In the genomic region with DNA sequence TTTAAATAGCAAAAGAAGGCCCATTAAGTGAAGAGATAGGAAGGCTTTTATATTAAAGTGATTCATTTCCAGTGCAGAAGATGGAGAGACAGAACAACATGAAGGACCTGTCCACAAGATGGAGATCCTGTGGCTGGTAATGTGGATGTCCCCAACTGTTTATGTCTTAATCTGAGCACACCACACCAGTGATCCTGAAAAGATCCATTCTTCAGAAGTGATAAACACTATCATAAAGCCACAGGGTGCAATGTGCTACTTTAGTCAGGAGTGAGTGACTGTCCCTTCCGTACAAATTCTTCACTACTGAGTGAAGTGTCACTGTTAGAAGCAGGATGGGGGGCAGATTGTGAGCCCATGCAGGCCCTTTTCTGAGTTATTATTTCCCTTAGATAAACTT, we compare ENCODE assay signal across 9 mouse cellular contexts. TPM values are rescaled to one million over a fixed set of nuclear protein-coding genes. Genes with fewer than 3 reads are reported as not detected.
DNase-seq lines count a peak whose midpoint lies in the region; ATAC-seq and TF ChIP-seq lines count a peak whose summit lies in the region.
"Had no signal": no experiment of that assay in that cellular context is flagged by ENCODE, and none has a peak within 500 bp of the region (broad histone marks: within the 10 kb centered on the region; RNA-seq: fewer than 3 reads in every experiment).

No protein-coding gene starts in this region.

- no peak for DNase-seq in lung, adult 2 months
- no peak for DNase-seq in lung, postnatal 10 days
- DNase-seq in embryonic facial prominence, embryonic 14.5 days (ENCODE audit: low spot score) = no peak
- no peak for DNase-seq in midbrain, postnatal 0 days (ENCODE audit: low spot score)
- no peak for DNase-seq in left cerebral cortex, adult 18-20 months (ENCODE audit: low spot score in 2 of 2)
- no peak for DNase-seq in embryo, embryonic 10.5 days (ENCODE audit: low spot score)
- no peak for DNase-seq in kidney, postnatal 4 days
- DNase-seq: thymus, postnatal 14 days had no signal

- no peaks in the 10 kb centered on the region for H3K27me3 ChIP-seq in embryonic facial prominence, embryonic 14.5 days (replicated peaks; ENCODE audit: control insufficient read depth, insufficient read depth, low read length)
- no peaks in the 10 kb centered on the region for H3K27me3 ChIP-seq in intestine, embryonic 16.5 days (replicated peaks; ENCODE audit: control insufficient read depth, insufficient read depth, low read length)
- H3K27me3 ChIP-seq in midbrain, postnatal 0 days (ENCODE audit: insufficient read depth, low read length) = no peaks in the 10 kb centered on the region

- no peaks in the 10 kb centered on the region for H3K9me3 ChIP-seq in embryonic facial prominence, embryonic 14.5 days (ENCODE audit: control insufficient read depth, low read length)
- no peaks in the 10 kb centered on the region for H3K9me3 ChIP-seq in intestine, embryonic 16.5 days (ENCODE audit: control insufficient read depth, low read length)
- no peaks in the 10 kb centered on the region for H3K9me3 ChIP-seq in midbrain, postnatal 0 days (ENCODE audit: low read length)

- peaks cover 26% of the 10 kb centered on the region; the same call in 1 of the 2 replicates for H3K36me3 ChIP-seq in embryonic facial prominence, embryonic 14.5 days (ENCODE audit: control insufficient read depth, insufficient read depth, low read length)
- no peaks in the 10 kb centered on the region for H3K36me3 ChIP-seq in intestine, embryonic 16.5 days (ENCODE audit: control insufficient read depth, insufficient read depth, low read length)
- H3K36me3 ChIP-seq in midbrain, postnatal 0 days (ENCODE audit: insufficient read depth, low read length) = peaks cover 2% of the 10 kb centered on the region; the same call in 1 of the 2 replicates

- 83% methylated on average over 1 of the region's 1 CpGs for WGBS in lung, adult 2 months
- 93% methylated on average over 1 of the region's 1 CpGs for WGBS in embryonic facial prominence, embryonic 14.5 days
- WGBS in intestine, embryonic 16.5 days = 89% methylated on average over 1 of the region's 1 CpGs
- 96% methylated on average over 1 of the region's 1 CpGs for WGBS in midbrain, postnatal 0 days

- H3K4me1 ChIP-seq in lung, adult 2 months (ENCODE audit: control insufficient read depth, insufficient read depth, low read length) = peaks cover 2% of the 10 kb centered on the region; the same call in 1 of the 2 replicates
- H3K4me1 ChIP-seq in embryonic facial prominence, embryonic 14.5 days (ENCODE audit: control insufficient read depth, insufficient read depth, low read length) = peaks cover 11% of the 10 kb centered on the region
- H3K4me1 ChIP-seq in intestine, embryonic 16.5 days (ENCODE audit: control insufficient read depth, insufficient read depth, low read length) = peaks cover 9% of the 10 kb centered on the region
- H3K4me1 ChIP-seq in midbrain, postnatal 0 days (ENCODE audit: insufficient read depth, low read length) = 0 out of 2 replicates have a peak, but pooled peaks cover 4% of the 10 kb centered on the region

- H3K4me2 ChIP-seq in embryonic facial prominence, embryonic 14.5 days (ENCODE audit: low read depth, low read length) = peak overlapping the region; percentile 72
- peak overlapping the region; percentile 80 for H3K4me2 ChIP-seq in intestine, embryonic 16.5 days (ENCODE audit: low read depth, low read length)
- peak overlapping the region; percentile 86 for H3K4me2 ChIP-seq in midbrain, postnatal 0 days (ENCODE audit: low read depth, low read length, poor library complexity, severe bottlenecking)

- H3K4me3 ChIP-seq in lung, adult 2 months (replicated peaks; ENCODE audit: extremely low read depth, low read depth, low read length) = peak overlapping the region; percentile 9
- H3K4me3 ChIP-seq in embryonic facial prominence, embryonic 14.5 days (ENCODE audit: low read depth, low read length) = peak overlapping the region; percentile 91
- H3K4me3 ChIP-seq in intestine, embryonic 16.5 days (ENCODE audit: low read length) = peak overlapping the region; percentile 98; the same call in 1 of the 2 replicates
- H3K4me3 ChIP-seq in midbrain, postnatal 0 days (ENCODE audit: low read depth, low read length) = peak overlapping the region; percentile 94

- no peak for ATAC-seq in embryonic facial prominence, embryonic 14.5 days (ENCODE audit: low read depth)
- no peak for ATAC-seq in intestine, embryonic 16.5 days
- no peak for ATAC-seq in midbrain, postnatal 0 days (ENCODE audit: low FRiP score)

- no peak for TF ChIP-seq CTCF in lung, adult 2 months (IDR thresholded peaks at IDR 0.05; ENCODE audit: insufficient read depth, low read length)
- no peak for TF ChIP-seq CTCF in midbrain, postnatal 0 days (IDR thresholded peaks at IDR 0.05)

- peak overlapping the region; percentile 95; the same call in 1 of the 2 replicates for H3K9ac ChIP-seq in embryonic facial prominence, embryonic 14.5 days (ENCODE audit: low read depth, low read length)
- 0 out of 2 replicates have a peak overlapping the region, but pooled peaks have one; percentile 98 for H3K9ac ChIP-seq in intestine, embryonic 16.5 days (ENCODE audit: low read depth, low read length)
- no peak overlapping the region for H3K9ac ChIP-seq in midbrain, postnatal 0 days (replicated peaks; ENCODE audit: low read length, poor library complexity, severe bottlenecking)

- no peak for TF ChIP-seq POLR2A in lung, adult 2 months (IDR thresholded peaks at IDR 0.05; ENCODE audit: borderline replicate concordance, extremely low read depth, low read depth, low read length)

- no peak overlapping the region for H3K27ac ChIP-seq in embryonic facial prominence, embryonic 14.5 days (replicated peaks; ENCODE audit: low read depth, low read length)
- no peak overlapping the region for H3K27ac ChIP-seq in intestine, embryonic 16.5 days (ENCODE audit: low read length)
- H3K27ac ChIP-seq in midbrain, postnatal 0 days (ENCODE audit: low read depth, low read length) = no peak overlapping the region

RNA-seq across cellular contexts. Expression of a gene that starts 1.5 kb away (rescaled TPM):
- 5.2 and 6.6 TPM in 2 replicates for polyA plus RNA-seq in lung, adult 2 months (2012; rRNA removed)
- polyA plus RNA-seq in embryonic facial prominence, embryonic 14.5 days (2014; fragmentation: Nextera tagmentation; extraction: Ambion mirVana) = 9.2 and 10.3 TPM in 2 replicates
- 6.2 and 7.1 TPM in 2 replicates for polyA plus RNA-seq in intestine, embryonic 16.5 days (2015; fragmentation: Nextera tagmentation; extraction: Ambion mirVana)
- 65.1 and 74.9 TPM in 2 replicates for total RNA-seq in midbrain, postnatal 0 days (2014; rRNA removed)
- polyA plus RNA-seq in midbrain, postnatal 0 days (2015; fragmentation: Nextera tagmentation; extraction: Ambion mirVana) = 14.7 and 14.8 TPM in 2 replicates
- 10 to 100 TPM; 47.2 to 48.9 TPM for total RNA-seq in left cerebral cortex, adult 18-20 months (2021)

RNA-seq across cellular contexts. Expression of a gene that starts 21.9 kb away (rescaled TPM):
- 21.3 and 29.1 TPM in 2 replicates for polyA plus RNA-seq in lung, adult 2 months (2012; rRNA removed)
- 47.1 and 50.8 TPM in 2 replicates for polyA plus RNA-seq in embryonic facial prominence, embryonic 14.5 days (2014; fragmentation: Nextera tagmentation; extraction: Ambion mirVana)
- 48.4 and 49.8 TPM in 2 replicates for polyA plus RNA-seq in intestine, embryonic 16.5 days (2015; fragmentation: Nextera tagmentation; extraction: Ambion mirVana)
- total RNA-seq in midbrain, postnatal 0 days (2014; rRNA removed) = 15.2 and 25.3 TPM in 2 replicates
- polyA plus RNA-seq in midbrain, postnatal 0 days (2015; fragmentation: Nextera tagmentation; extraction: Ambion mirVana) = 60.2 and 64.1 TPM in 2 replicates
- total RNA-seq in left cerebral cortex, adult 18-20 months (2021) = 10 to 100 TPM; 47.1 to 49.4 TPM

RNA-seq across cellular contexts. Expression of a gene that starts 40.6 kb away (rescaled TPM):
- polyA plus RNA-seq in lung, adult 2 months (2012; rRNA removed) = 110 and 119 TPM in 2 replicates
- polyA plus RNA-seq in embryonic facial prominence, embryonic 14.5 days (2014; fragmentation: Nextera tagmentation; extraction: Ambion mirVana) = 89.2 and 94.5 TPM in 2 replicates
- polyA plus RNA-seq in intestine, embryonic 16.5 days (2015; fragmentation: Nextera tagmentation; extraction: Ambion mirVana) = 97.3 and 98.2 TPM in 2 replicates
- 69.1 and 81.6 TPM in 2 replicates for total RNA-seq in midbrain, postnatal 0 days (2014; rRNA removed)
- polyA plus RNA-seq in midbrain, postnatal 0 days (2015; fragmentation: Nextera tagmentation; extraction: Ambion mirVana) = 48.2 and 56.6 TPM in 2 replicates
- total RNA-seq in left cerebral cortex, adult 18-20 months (2021) = 10 to 100 TPM; 57.5 to 57.7 TPM

RNA-seq across cellular contexts. Expression of a gene that starts 42.5 kb away (rescaled TPM):
- not detected in 2 replicates for polyA plus RNA-seq in lung, adult 2 months (2012; rRNA removed)
- not detected in 2 replicates for polyA plus RNA-seq in embryonic facial prominence, embryonic 14.5 days (2014; fragmentation: Nextera tagmentation; extraction: Ambion mirVana)
- polyA plus RNA-seq in intestine, embryonic 16.5 days (2015; fragmentation: Nextera tagmentation; extraction: Ambion mirVana) = not detected in 2 replicates
- total RNA-seq in midbrain, postnatal 0 days (2014; rRNA removed) = not detected in 2 replicates
- polyA plus RNA-seq in midbrain, postnatal 0 days (2015; fragmentation: Nextera tagmentation; extraction: Ambion mirVana) = not detected in 2 replicates
- not detected for total RNA-seq in left cerebral cortex, adult 18-20 months (2021)

RNA-seq across cellular contexts. Expression of a gene that starts 50.4 kb away (rescaled TPM):
- polyA plus RNA-seq in lung, adult 2 months (2012; rRNA removed) = 30.8 and 42.7 TPM in 2 replicates
- polyA plus RNA-seq in embryonic facial prominence, embryonic 14.5 days (2014; fragmentation: Nextera tagmentation; extraction: Ambion mirVana) = 29.4 and 31.2 TPM in 2 replicates
- polyA plus RNA-seq in intestine, embryonic 16.5 days (2015; fragmentation: Nextera tagmentation; extraction: Ambion mirVana) = 39.6 and 41.3 TPM in 2 replicates
- 4.1 and 6.4 TPM in 2 replicates for total RNA-seq in midbrain, postnatal 0 days (2014; rRNA removed)
- 4.4 and 5.6 TPM in 2 replicates for polyA plus RNA-seq in midbrain, postnatal 0 days (2015; fragmentation: Nextera tagmentation; extraction: Ambion mirVana)
- total RNA-seq in left cerebral cortex, adult 18-20 months (2021) = 1 to 10 TPM; 2.4 to 4.6 TPM

Comparison
In these comparisons a context has a peak if more than half of its experiments do, and no peak if none do; other contexts are left out.
1. H3K4me3 ChIP-seq: peak in every context shown above with its lines; median percentile 98 in intestine, embryonic 16.5 days; 94 in midbrain, postnatal 0 days; 91 in embryonic facial prominence, embryonic 14.5 days; 9 in lung, adult 2 months.